Mouse (Mus musculus) forebrain, embryonic 15.5 days (tissue): ENCODE results near the gene Dolk. TPM values are rescaled to one million over a fixed set of nuclear protein-coding genes. Genes with fewer than 3 reads are reported as not detected.

ENCODE experiments used
- ATAC-seq: fragments of 200-750 bp; cut with Nextera tagmentation; replicated peaks from 2 replicates; pipeline ENCODE4 v1.8.0; 2017; ENCODE audit warnings: mild to moderate bottlenecking, moderate TSS enrichment, moderate library complexity
- H3K27ac ChIP-seq: fragments of 300-500 bp; sonication (generic); replicated peaks from 2 replicates; pipeline ENCODE4 v1.5.1; 2015; ENCODE audit warnings: mild to moderate bottlenecking, inconsistent platforms
- H3K27me3 ChIP-seq: fragments of 300-500 bp; sonication (generic); 2 replicates; pipeline ENCODE4 v1.6.1; 2015; ENCODE audit warnings: inconsistent platforms
- H3K36me3 ChIP-seq: fragments of 300-500 bp; sonication (generic); 2 replicates; pipeline ENCODE4 v1.6.1; 2015; ENCODE audit warnings: mild to moderate bottlenecking, inconsistent platforms
- H3K4me1 ChIP-seq: fragments of 300-500 bp; sonication (generic); 2 replicates; pipeline ENCODE4 v1.6.1; 2015; ENCODE audit warnings: inconsistent platforms
- H3K4me2 ChIP-seq: fragments of 300-500 bp; sonication (generic); replicated peaks from 2 replicates; pipeline ENCODE4 v1.6.1; 2015; ENCODE audit warnings: mild to moderate bottlenecking, inconsistent platforms
- H3K4me3 ChIP-seq: fragments of 300-500 bp; sonication (generic); 2 replicates; pipeline ENCODE4 v1.5.1; 2015; ENCODE audit warnings: mild to moderate bottlenecking, inconsistent platforms
- H3K9ac ChIP-seq: fragments of 300-500 bp; sonication (generic); replicated peaks from 2 replicates; pipeline ENCODE4 v1.6.1; 2015; ENCODE audit warnings: mild to moderate bottlenecking, inconsistent platforms
- H3K9me3 ChIP-seq: fragments of 300-500 bp; sonication (generic); 2 replicates; pipeline ENCODE4 v1.6.1; 2016; ENCODE audit warnings: inconsistent platforms
- WGBS: fragments of 180-500 bp; shearing (Covaris S2); methylation state at CpG from one replicate; pipeline ENCODE4 v1.1.7; 2015; ENCODE audit warnings: mixed read lengths; 5-methylcytosine and 5-hydroxymethylcytosine counted together
- polyA plus RNA-seq: library from polyadenylated mRNA; unstranded; fragments of >200 nt; fragmentation: Nextera tagmentation; extraction: Ambion mirVana; gene quantifications from 2 replicates; pipeline ENCODE4 v1.2.1, GENCODE M21; 2015

The Dolk gene
- polyA plus RNA-seq, 1 experiment from 2014 or later, result 34.1 TPM

DNA sequence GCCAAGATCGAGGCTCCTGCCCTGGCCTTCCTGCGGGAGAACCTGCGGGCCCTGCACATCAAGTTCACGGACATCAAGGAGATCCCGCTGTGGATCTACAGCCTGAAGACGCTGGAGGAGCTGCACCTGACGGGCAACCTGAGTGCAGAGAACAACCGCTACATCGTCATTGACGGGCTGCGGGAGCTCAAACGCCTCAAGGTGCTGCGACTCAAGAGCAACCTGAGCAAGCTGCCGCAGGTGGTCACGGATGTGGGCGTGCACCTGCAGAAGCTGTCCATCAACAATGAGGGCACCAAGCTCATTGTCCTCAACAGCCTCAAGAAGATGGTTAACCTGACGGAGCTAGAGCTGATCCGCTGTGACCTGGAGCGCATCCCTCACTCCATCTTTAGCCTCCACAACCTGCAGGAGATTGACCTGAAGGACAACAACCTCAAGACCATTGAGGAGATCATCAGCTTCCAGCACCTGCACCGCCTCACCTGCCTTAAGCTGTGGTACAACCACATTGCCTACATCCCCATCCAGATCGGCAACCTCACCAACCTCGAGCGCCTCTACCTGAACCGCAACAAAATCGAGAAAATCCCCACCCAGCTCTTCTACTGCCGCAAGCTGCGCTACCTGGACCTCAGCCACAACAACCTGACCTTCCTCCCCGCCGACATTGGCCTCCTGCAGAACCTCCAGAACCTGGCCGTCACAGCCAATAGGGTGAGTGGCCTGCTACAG is 29.4 kb downstream of the Dolk start:
- Histone ChIP-seq H3K27ac (no peak overlapping the region), H3K9me3 (no peaks in the 10 kb centered on the region), H3K4me3 (no peak overlapping the region), H3K36me3 (peaks cover 63% of the 10 kb centered on the region), H3K4me1 (0 out of 2 replicates have a peak, but pooled peaks cover 5% of the 10 kb centered on the region), H3K9ac (no peak overlapping the region), H3K27me3 (no peaks in the 10 kb centered on the region), H3K4me2 (no peak overlapping the region)
- WGBS, result 96% methylated on average over 30 of the region's 30 CpGs
- no peak for ATAC-seq

- peaks cover 59% of the 10 kb centered on the region for H3K36me3 ChIP-seq
- no peaks in the 10 kb centered on the region for H3K9me3 ChIP-seq
- ATAC-seq, result no peak
Observed at GRCm38 (mm10) chr2:30255631-30256395, 30.3 kb downstream of the Dolk start.

DNA sequence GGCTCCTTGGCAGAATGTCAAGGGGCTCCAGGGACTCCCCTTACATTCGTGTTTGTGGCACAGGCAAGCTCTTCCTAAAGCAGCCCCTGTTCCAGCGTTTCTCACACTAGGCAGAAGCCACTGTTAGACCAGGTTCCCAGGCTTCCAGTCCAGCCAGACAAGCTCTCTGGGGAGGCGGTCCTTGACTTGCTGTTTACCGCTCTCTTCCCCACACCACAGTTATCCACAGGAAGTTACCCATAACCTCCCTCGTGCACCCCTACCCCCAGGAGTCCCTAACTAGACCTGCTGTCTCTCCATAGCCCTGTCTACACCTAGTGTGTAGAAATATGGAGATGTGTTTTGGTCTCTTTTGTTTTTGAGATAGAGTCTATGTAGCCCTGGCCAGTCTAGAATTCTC is 32.3 kb downstream of the Dolk start:
- 86% methylated on average over 5 of the region's 5 CpGs for WGBS

More at GRCm38 (mm10) chr2:30255631-30256395, 30.3 kb downstream of the Dolk start:
- no peaks in the 10 kb centered on the region for H3K4me1 ChIP-seq
- no peaks in the 10 kb centered on the region for H3K27me3 ChIP-seq
- no peak overlapping the region for H3K4me3 ChIP-seq
- no peak overlapping the region for H3K4me2 ChIP-seq
- H3K9ac ChIP-seq, result no peak overlapping the region
- no peak overlapping the region for H3K27ac ChIP-seq
- 96% methylated on average over 42 of the region's 42 CpGs for WGBS

DNA sequence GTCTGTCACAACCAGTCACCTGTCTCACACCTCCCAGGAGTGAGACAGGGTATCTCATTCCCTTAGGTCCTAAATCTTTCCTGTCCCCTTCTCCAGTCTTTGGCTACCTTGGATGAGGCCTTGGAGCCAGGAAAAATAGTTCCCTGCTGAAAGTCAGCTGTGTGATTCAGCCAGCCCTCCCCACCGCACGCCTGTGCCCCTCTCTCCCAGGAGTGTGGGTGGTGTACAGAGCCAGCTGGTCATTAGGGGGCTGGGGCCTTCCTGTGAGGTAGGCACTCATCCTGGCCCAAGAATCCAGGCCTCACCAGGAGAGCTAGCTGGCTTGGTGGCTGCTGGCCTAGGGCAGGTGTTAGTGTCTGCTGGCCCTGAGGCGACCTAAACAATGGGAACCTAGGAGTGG is 33.6 kb downstream of the Dolk start:
- Histone ChIP-seq H3K4me2 (no peak overlapping the region), H3K27me3 (no peaks in the 10 kb centered on the region), H3K9ac (no peak overlapping the region), H3K27ac (no peak overlapping the region), H3K4me3 (no peak overlapping the region), H3K36me3 (peaks cover 47% of the 10 kb centered on the region), H3K9me3 (no peaks in the 10 kb centered on the region), H3K4me1 (no peaks in the 10 kb centered on the region)
- ATAC-seq, result no peak
- 89% methylated on average over 3 of the region's 3 CpGs for WGBS

More for the DNA sequence above, 32.3 kb downstream of the Dolk start:
- Histone ChIP-seq H3K27ac (no peak overlapping the region), H3K9me3 (no peaks in the 10 kb centered on the region), H3K9ac (no peak overlapping the region), H3K4me1 (no peaks in the 10 kb centered on the region), H3K4me2 (no peak overlapping the region), H3K27me3 (no peaks in the 10 kb centered on the region), H3K4me3 (no peak overlapping the region), H3K36me3 (peaks cover 47% of the 10 kb centered on the region)
- no peak for ATAC-seq

DNA sequence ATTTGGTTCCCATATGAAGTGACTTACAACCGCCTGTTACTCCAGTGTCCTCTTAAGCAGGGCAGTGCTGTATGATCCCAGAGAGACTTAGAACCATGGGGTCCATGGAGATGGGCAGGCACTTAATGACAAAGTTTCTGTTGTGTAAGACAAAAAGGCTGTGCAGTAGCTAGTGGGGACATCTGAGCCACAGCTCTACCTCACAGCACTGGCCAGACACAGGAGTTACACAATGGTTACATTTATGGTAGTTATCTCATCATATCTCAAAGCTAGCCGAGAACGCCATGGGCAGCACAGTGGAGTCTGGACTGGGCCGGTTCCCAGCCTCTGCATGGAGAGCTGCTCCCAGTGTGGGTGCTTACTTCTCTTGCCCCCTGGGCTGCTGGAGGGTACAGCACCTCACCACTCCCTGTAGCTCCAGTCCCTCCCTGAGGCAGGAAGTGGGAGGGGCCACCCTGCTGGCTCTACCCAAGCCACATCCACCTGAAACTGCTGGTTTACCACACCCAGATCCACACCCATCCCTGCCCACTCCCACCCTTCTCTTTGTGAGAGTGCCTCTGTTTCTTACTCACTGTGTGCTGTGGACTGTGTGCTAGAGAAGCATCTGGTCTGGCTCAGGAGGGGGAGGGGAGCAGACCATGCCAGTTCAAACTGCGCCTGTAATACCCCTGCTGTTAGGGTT is 34.6 kb downstream of the Dolk start:
- WGBS, result 88% methylated on average over 5 of the region's 5 CpGs
- Histone ChIP-seq H3K27ac (no peak overlapping the region), H3K4me3 (no peak overlapping the region), H3K9me3 (no peaks in the 10 kb centered on the region), H3K4me1 (no peaks in the 10 kb centered on the region), H3K27me3 (no peaks in the 10 kb centered on the region), H3K4me2 (no peak overlapping the region), H3K36me3 (peaks cover 37% of the 10 kb centered on the region), H3K9ac (no peak overlapping the region)
- no peak for ATAC-seq

DNA sequence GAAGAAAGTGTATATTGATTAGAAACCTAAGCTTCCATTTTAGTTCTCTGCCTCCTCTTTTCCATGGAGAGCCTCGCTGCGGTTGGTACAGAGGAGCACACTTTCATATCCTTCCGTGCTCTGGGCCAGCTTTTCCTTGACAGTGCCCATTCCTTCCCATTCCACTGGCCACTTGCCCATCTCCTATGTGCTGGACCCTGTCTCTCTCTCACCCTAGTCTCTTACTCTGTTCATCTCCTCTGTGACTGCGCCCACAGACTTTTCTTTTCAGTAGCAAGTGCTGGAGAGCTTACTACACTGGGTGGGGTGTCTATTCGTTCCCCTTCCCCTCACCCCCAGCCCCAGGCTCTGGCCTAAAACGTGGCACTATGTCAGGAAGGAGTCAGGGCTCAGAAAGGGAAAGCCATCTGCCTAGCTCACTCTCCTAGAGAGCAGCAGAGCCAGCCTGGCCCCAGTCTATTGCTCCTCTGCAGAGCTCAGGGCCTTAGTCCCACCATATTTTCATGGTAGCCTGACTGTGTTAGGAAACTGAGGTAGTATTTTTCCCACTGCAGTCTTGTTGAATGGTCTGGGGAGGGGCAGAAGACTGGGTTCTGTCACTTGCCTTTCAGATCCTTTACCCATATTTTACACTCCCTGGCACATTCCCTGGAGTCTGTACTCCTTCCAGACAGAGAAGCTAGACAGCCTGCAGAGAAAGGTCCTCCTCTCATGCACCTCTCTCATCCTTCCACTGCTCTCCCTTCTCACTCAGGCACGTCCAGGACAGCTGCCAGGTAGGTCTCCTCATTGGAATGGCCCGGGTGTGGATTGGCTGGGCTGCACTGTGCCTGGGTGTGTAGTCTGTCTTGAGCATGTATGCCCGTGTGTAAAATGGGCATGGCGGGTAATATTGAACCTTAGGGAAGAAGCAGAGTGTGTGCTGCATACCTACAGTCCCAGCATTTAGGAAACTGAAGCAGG is 35.7 kb downstream of the Dolk start:
- no peaks in the 10 kb centered on the region for H3K9me3 ChIP-seq
- H3K4me2 ChIP-seq, result no peak overlapping the region
- ATAC-seq, result no peak
- H3K4me3 ChIP-seq, result no peak overlapping the region
- no peaks in the 10 kb centered on the region for H3K27me3 ChIP-seq
- H3K36me3 ChIP-seq, result peaks cover 32% of the 10 kb centered on the region
- H3K4me1 ChIP-seq, result no peaks in the 10 kb centered on the region
- H3K9ac ChIP-seq, result no peak overlapping the region
- WGBS, result 87% methylated on average over 10 of the region's 10 CpGs
- H3K27ac ChIP-seq, result no peak overlapping the region

DNA sequence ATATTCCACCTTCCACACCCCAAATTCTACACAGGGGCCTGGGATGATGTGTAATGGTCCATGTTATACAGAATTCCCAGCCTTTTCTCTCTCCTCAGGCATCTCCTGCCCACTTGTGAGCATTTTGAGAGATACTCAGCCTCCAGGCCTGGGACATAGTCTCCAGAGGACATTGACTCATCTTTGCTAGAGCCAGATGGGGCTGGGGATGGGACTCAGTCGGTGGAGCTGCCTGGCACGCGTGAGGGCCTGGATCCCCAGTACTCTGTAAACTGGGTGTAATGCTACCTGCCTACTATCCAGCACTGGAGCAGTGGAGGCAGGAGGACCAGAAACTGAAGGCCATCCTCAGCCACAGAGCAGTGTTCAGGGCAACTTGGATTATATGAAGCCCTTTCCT is 37.0 kb downstream of the Dolk start:
- ATAC-seq, result no peak
- Histone ChIP-seq H3K9me3 (no peaks in the 10 kb centered on the region), H3K9ac (no peak overlapping the region), H3K36me3 (peaks cover 32% of the 10 kb centered on the region), H3K27me3 (no peaks in the 10 kb centered on the region), H3K4me3 (no peak overlapping the region), H3K27ac (no peak overlapping the region), H3K4me2 (no peak overlapping the region), H3K4me1 (no peaks in the 10 kb centered on the region)
- 95% methylated on average over 3 of the region's 3 CpGs for WGBS

DNA sequence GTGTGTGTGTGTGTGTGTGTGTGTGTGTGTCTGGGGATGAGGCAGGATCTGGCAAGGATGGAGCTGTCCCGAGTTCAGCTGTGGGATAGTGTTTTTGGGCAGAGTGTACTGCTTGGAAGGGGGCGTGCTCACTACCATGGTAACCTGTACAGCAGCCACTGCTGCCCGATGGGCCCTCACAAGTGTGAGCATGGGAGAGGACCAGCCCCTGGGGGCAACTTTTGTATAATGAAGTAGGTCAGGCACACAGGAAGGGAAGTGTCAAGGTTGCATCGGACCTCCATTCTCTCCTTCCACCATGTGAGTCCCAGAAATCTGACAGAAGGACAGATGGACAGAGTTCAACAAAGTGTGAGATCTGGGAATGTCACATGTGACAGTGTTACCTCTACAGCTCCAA is 38.5 kb downstream of the Dolk start:
- Histone ChIP-seq H3K9me3 (no peaks in the 10 kb centered on the region), H3K27me3 (no peaks in the 10 kb centered on the region), H3K4me1 (0 out of 2 replicates have a peak, but pooled peaks cover 1% of the 10 kb centered on the region), H3K9ac (no peak overlapping the region), H3K36me3 (peaks cover 41% of the 10 kb centered on the region), H3K27ac (no peak overlapping the region), H3K4me3 (no peak overlapping the region), H3K4me2 (no peak overlapping the region)
- ATAC-seq, result no peak
- 76% methylated on average over 4 of the region's 4 CpGs for WGBS

GRCm38 (mm10) chr2:30247036-30247435 is 39.1 kb downstream of the Dolk start:
- Histone ChIP-seq H3K4me3 (no peak overlapping the region), H3K9ac (no peak overlapping the region), H3K4me2 (no peak overlapping the region), H3K4me1 (0 out of 2 replicates have a peak, but pooled peaks cover 5% of the 10 kb centered on the region), H3K9me3 (no peaks in the 10 kb centered on the region), H3K27ac (no peak overlapping the region), H3K27me3 (no peaks in the 10 kb centered on the region), H3K36me3 (peaks cover 45% of the 10 kb centered on the region)
- WGBS, result 91% methylated on average over 5 of the region's 5 CpGs
- no peak for ATAC-seq

DNA sequence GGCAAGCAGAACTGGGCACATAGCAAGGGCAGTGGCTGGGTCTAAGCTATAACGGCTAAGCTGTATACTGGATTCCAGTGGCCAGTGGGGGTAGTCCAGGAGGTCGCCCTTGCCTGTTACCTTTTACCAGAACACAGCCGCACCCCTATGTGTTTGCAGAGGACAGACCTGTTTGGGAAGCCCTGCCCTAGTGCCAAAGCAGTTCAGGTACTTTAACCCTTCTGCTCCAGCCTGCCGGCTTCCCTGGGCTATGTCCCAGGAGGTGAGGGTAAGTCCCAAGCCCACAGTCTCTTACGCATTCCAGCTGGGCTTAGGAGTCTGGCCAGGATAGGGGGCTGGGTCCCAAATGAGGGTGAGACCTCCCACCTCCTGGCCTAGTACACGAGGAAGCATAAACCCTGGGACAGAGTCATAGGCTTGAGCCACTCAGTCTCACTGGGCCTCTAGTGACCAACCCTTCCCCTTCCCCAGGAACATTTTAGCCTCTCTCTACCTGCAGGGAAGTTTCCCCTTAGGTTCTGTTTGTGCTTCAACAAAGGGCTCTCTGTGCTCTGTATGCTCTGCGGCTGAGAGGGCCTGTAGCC is 41.4 kb downstream of the Dolk start:
- H3K9ac ChIP-seq, result no peak overlapping the region
- no peaks in the 10 kb centered on the region for H3K27me3 ChIP-seq
- no peaks in the 10 kb centered on the region for H3K9me3 ChIP-seq
- H3K36me3 ChIP-seq, result peaks cover 63% of the 10 kb centered on the region
- 79% methylated on average over 7 of the region's 7 CpGs for WGBS
- peaks cover 10% of the 10 kb centered on the region for H3K4me1 ChIP-seq
- H3K4me3 ChIP-seq, result no peak overlapping the region
- ATAC-seq, result no peak
- H3K27ac ChIP-seq, result no peak overlapping the region
- H3K4me2 ChIP-seq, result no peak overlapping the region

- ATAC-seq, result no peak
- peaks cover 23% of the 10 kb centered on the region for H3K4me1 ChIP-seq
- no peak overlapping the region for H3K4me2 ChIP-seq
- H3K27me3 ChIP-seq, result no peaks in the 10 kb centered on the region
- no peaks in the 10 kb centered on the region for H3K9me3 ChIP-seq
- H3K9ac ChIP-seq, result no peak overlapping the region
- no peak overlapping the region for H3K4me3 ChIP-seq
- peaks cover 53% of the 10 kb centered on the region for H3K36me3 ChIP-seq
- WGBS, result over 99% methylated on average over 4 of the region's 4 CpGs
- H3K27ac ChIP-seq, result no peak overlapping the region
Observed at GRCm38 (mm10) chr2:30243391-30243790, 42.7 kb downstream of the Dolk start.
